ENCODE assay signal across 8 mouse cellular contexts in the genomic region with DNA sequence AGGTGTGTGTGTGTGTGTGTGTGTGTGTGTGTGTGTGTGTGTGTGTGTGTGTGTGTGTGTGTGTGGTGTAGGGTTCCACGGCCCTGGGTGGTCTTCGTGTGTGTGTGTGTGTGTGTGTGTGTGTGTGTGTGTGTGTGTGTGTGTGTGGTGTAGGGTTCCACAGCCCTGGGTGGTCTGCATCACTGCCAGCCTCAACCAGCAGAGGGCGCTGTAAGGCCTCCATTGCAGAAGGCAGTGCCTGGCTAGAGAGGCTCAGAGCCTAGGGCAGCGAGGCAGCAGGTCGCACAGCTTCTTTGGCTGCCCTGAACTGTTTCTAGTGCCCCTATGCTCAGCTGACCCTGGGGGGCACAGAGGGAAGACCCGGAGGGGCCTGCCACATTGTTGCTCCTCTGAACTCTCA.
DNase-seq lines count a peak whose midpoint lies in the region; ATAC-seq and TF ChIP-seq lines count a peak whose summit lies in the region.

No protein-coding gene starts in this region.

- peak; percentile 53 to 68 for DNase-seq in left cerebral cortex, adult 18-20 months (ENCODE audit: low spot score in 2 of 2)
- DNase-seq in left cerebral cortex, adult 11 months (ENCODE audit: low spot score), result no peak
- peak; percentile 78 for DNase-seq in brain, embryonic 14.5 days (ENCODE audit: low read depth)
- peak; percentile 75 for DNase-seq in embryo, embryonic 9.5 days (ENCODE audit: extremely low spot score)
- DNase-seq in hindbrain, postnatal 0 days (ENCODE audit: low spot score), result peak; percentile 86
- peak; percentile 82 for DNase-seq in midbrain, postnatal 0 days (ENCODE audit: low spot score)
- no peak for DNase-seq in adipocyte (ENCODE audit: low spot score)
- no peak for DNase-seq in natural killer cell, adult 2 months (ENCODE audit: low spot score in 2 of 2)

- H3K36me3 ChIP-seq in hindbrain, postnatal 0 days (ENCODE audit: insufficient read depth, low read length), result no peaks in the 10 kb centered on the region; the same call in 1 of the 2 replicates
- no peaks in the 10 kb centered on the region; the same call in 1 of the 2 replicates for H3K36me3 ChIP-seq in midbrain, postnatal 0 days (ENCODE audit: insufficient read depth, low read length)

- H3K4me3 ChIP-seq in hindbrain, postnatal 0 days (ENCODE audit: low read length), result no peak overlapping the region
- no peak overlapping the region for H3K4me3 ChIP-seq in midbrain, postnatal 0 days (ENCODE audit: low read depth, low read length)

- no peaks in the 10 kb centered on the region for H3K9me3 ChIP-seq in hindbrain, postnatal 0 days (ENCODE audit: low read length)
- no peaks in the 10 kb centered on the region for H3K9me3 ChIP-seq in midbrain, postnatal 0 days (ENCODE audit: low read length)

- H3K4me1 ChIP-seq in hindbrain, postnatal 0 days (ENCODE audit: insufficient read depth, low read length), result no peaks in the 10 kb centered on the region
- H3K4me1 ChIP-seq in midbrain, postnatal 0 days (ENCODE audit: insufficient read depth, low read length), result 0 out of 2 replicates have a peak, but pooled peaks cover 4% of the 10 kb centered on the region

- peak; percentile 82 for ATAC-seq in hindbrain, postnatal 0 days
- peak; percentile 73; the same call in 1 of the 2 replicates for ATAC-seq in midbrain, postnatal 0 days (ENCODE audit: low FRiP score)

- WGBS in hindbrain, postnatal 0 days, result 4% methylated on average over 6 of the region's 6 CpGs
- WGBS in midbrain, postnatal 0 days, result 22% methylated on average over 6 of the region's 6 CpGs

- TF ChIP-seq CTCF in brain, embryonic 14.5 days (IDR thresholded peaks at IDR 0.05; ENCODE audit: borderline replicate concordance, extremely low read depth, insufficient read depth, insufficient read length), result peak; percentile 81
- TF ChIP-seq CTCF in hindbrain, postnatal 0 days (IDR thresholded peaks at IDR 0.05; ENCODE audit: low read depth), result peak; percentile 94
- TF ChIP-seq CTCF in midbrain, postnatal 0 days (IDR thresholded peaks at IDR 0.05), result peak; percentile 82

- no peak overlapping the region for H3K4me2 ChIP-seq in hindbrain, postnatal 0 days (ENCODE audit: low read depth, low read length)
- no peak overlapping the region for H3K4me2 ChIP-seq in midbrain, postnatal 0 days (ENCODE audit: low read depth, low read length, poor library complexity, severe bottlenecking)

- H3K9ac ChIP-seq in hindbrain, postnatal 0 days (replicated peaks; ENCODE audit: low read length), result no peak overlapping the region
- H3K9ac ChIP-seq in midbrain, postnatal 0 days (replicated peaks; ENCODE audit: low read length, poor library complexity, severe bottlenecking), result no peak overlapping the region

- TF ChIP-seq POLR2A in brain, embryonic 14.5 days (IDR thresholded peaks at IDR 0.05; ENCODE audit: borderline replicate concordance, extremely low read depth, insufficient read depth, insufficient read length, poor library complexity, severe bottlenecking), result no peak

- peak overlapping the region; percentile 79; the same call in 1 of the 2 replicates for H3K27ac ChIP-seq in hindbrain, postnatal 0 days
- no peak overlapping the region for H3K27ac ChIP-seq in midbrain, postnatal 0 days (ENCODE audit: low read depth, low read length)

- no peaks in the 10 kb centered on the region for H3K27me3 ChIP-seq in hindbrain, postnatal 0 days (ENCODE audit: insufficient read depth, low read length)
- H3K27me3 ChIP-seq in midbrain, postnatal 0 days (ENCODE audit: insufficient read depth, low read length), result no peaks in the 10 kb centered on the region

Comparison
In these comparisons a context has a peak if more than half of its experiments do, and no peak if none do; other contexts are left out.
1. DNase-seq: peak in left cerebral cortex, adult 18-20 months (2 of 2), brain, embryonic 14.5 days (single experiment), embryo, embryonic 9.5 days (single experiment), hindbrain, postnatal 0 days (single experiment) and midbrain, postnatal 0 days (single experiment); none in left cerebral cortex, adult 11 months (single experiment), adipocyte (single experiment) and natural killer cell, adult 2 months (0 of 2).
2. Peak in every context shown above with its lines, with median percentiles within 50 percentile points of each other: CTCF ChIP-seq.